Mouse (Mus musculus) limb, embryonic 13.5 days (tissue): ENCODE measurements around the gene Ube2h. TPM values are rescaled to one million over a fixed set of nuclear protein-coding genes. Genes with fewer than 3 reads are reported as not detected.
"Not testable (repeated sequence)": the region's sequence is repeated elsewhere in the genome, so short reads cannot be mapped to it uniquely, and the experiment has no call there.

Experiments
- ATAC-seq: fragments of 200-750 bp; cut with Nextera tagmentation; 2 replicates; pipeline ENCODE4 v1.8.0; 2017; ENCODE audit warnings: low read depth, moderate number of reproducible peaks, moderate TSS enrichment; ENCODE audit not compliant: low FRiP score
- H3K27ac ChIP-seq: fragments of 300-500 bp; sonication (generic); 2 replicates; pipeline ENCODE4 v1.5.1; 2015; ENCODE audit warnings: inconsistent platforms, mild to moderate bottlenecking, moderate library complexity
- H3K27me3 ChIP-seq: fragments of 300-500 bp; sonication (generic); 2 replicates; pipeline ENCODE4 v1.6.1; 2015; ENCODE audit warnings: mild to moderate bottlenecking, inconsistent platforms
- H3K36me3 ChIP-seq: fragments of 300-500 bp; sonication (generic); 2 replicates; pipeline ENCODE4 v1.6.1; 2015; ENCODE audit warnings: inconsistent platforms, mild to moderate bottlenecking, moderate library complexity
- H3K4me1 ChIP-seq: fragments of 300-500 bp; sonication (generic); 2 replicates; pipeline ENCODE4 v1.6.1; 2015; ENCODE audit warnings: inconsistent platforms
- H3K4me2 ChIP-seq: fragments of 300-500 bp; sonication (generic); replicated peaks from 2 replicates; pipeline ENCODE4 v1.6.1; 2015; ENCODE audit warnings: inconsistent platforms, mild to moderate bottlenecking, moderate library complexity
- H3K4me3 ChIP-seq: fragments of 300-500 bp; sonication (generic); 2 replicates; pipeline ENCODE4 v1.5.1; 2015; ENCODE audit warnings: moderate library complexity, mild to moderate bottlenecking, inconsistent platforms
- H3K9ac ChIP-seq: fragments of 300-500 bp; sonication (generic); 2 replicates; pipeline ENCODE4 v1.6.1; 2015; ENCODE audit warnings: mild to moderate bottlenecking, inconsistent platforms
- H3K9me3 ChIP-seq: fragments of 300-500 bp; sonication (generic); 2 replicates; pipeline ENCODE4 v1.6.1; 2016; ENCODE audit warnings: inconsistent platforms
- WGBS: fragments of 180-500 bp; shearing (Covaris S2); methylation state at CpG from one replicate; pipeline ENCODE4 v1.1.7; 2015; 5-methylcytosine and 5-hydroxymethylcytosine counted together
- polyA plus RNA-seq: library from polyadenylated mRNA; unstranded; fragments of >200 nt; fragmentation: Nextera tagmentation; extraction: Ambion mirVana; gene quantifications from 2 replicates; pipeline ENCODE4 v1.2.1, GENCODE M21; 2015

The Ube2h gene
- polyA plus RNA-seq, 1 experiment from 2014 or later: 45.9 TPM

GRCm38 (mm10) chr6:30321002-30321401, 16.7 kb upstream of the Ube2h start:
- Histone ChIP-seq H3K36me3 (no peaks in the 10 kb centered on the region), H3K9ac (no peak overlapping the region), H3K4me1 (peaks cover 9% of the 10 kb centered on the region; the same call in 1 of the 2 replicates), H3K4me2 (no peak overlapping the region), H3K27me3 (no peaks in the 10 kb centered on the region), H3K27ac (peak overlapping the region; percentile 44; the same call in 1 of the 2 replicates), H3K9me3 (no peaks in the 10 kb centered on the region), H3K4me3 (no peak overlapping the region)
- 22% methylated on average over 4 of the region's 4 CpGs for WGBS
- no peak for ATAC-seq

GRCm38 (mm10) chr6:30319216-30319615, 14.9 kb upstream of the Ube2h start:
- Histone ChIP-seq H3K36me3 (no peaks in the 10 kb centered on the region), H3K9ac (no peak overlapping the region), H3K4me2 (no peak overlapping the region), H3K4me3 (no peak overlapping the region), H3K4me1 (peaks cover 9% of the 10 kb centered on the region; the same call in 1 of the 2 replicates), H3K27me3 (no peaks in the 10 kb centered on the region), H3K9me3 (no peaks in the 10 kb centered on the region), H3K27ac (no peak overlapping the region)
- whole genome bisulfite sequencing: 79% methylated on average over 5 of the region's 5 CpGs
- no peak for ATAC-seq

- no peak overlapping the region for H3K4me2 ChIP-seq
- no peak overlapping the region for H3K9ac ChIP-seq
- no peaks in the 10 kb centered on the region for H3K36me3 ChIP-seq
- no peaks in the 10 kb centered on the region for H3K4me1 ChIP-seq
- no peak overlapping the region for H3K4me3 ChIP-seq
- 5% methylated on average over 1 of the region's 1 CpGs for WGBS
- ATAC-seq: no peak
- H3K27ac ChIP-seq: no peak overlapping the region
- H3K9me3 ChIP-seq: no peaks in the 10 kb centered on the region
- no peaks in the 10 kb centered on the region for H3K27me3 ChIP-seq
These were observed 7.7 kb upstream of the Ube2h start for GRCm38 (mm10) chr6:30312006-30312405.

- no peak overlapping the region for H3K4me3 ChIP-seq
- no peak overlapping the region for H3K9ac ChIP-seq
- no peaks in the 10 kb centered on the region for H3K36me3 ChIP-seq
- H3K4me1 ChIP-seq: peaks cover 6% of the 10 kb centered on the region; the same call in 1 of the 2 replicates
- 40% methylated on average over 4 of the region's 4 CpGs for WGBS
- H3K27ac ChIP-seq: no peak overlapping the region
- no peaks in the 10 kb centered on the region for H3K9me3 ChIP-seq
- H3K27me3 ChIP-seq: no peaks in the 10 kb centered on the region
- ATAC-seq: no peak
- H3K4me2 ChIP-seq: no peak overlapping the region
These were observed 4.4 kb upstream of the Ube2h start for GRCm38 (mm10) chr6:30308751-30309150.

- no peak overlapping the region; the same call in 1 of the 2 replicates for H3K27ac ChIP-seq
- no peak overlapping the region for H3K4me3 ChIP-seq
- H3K9me3 ChIP-seq: no peaks in the 10 kb centered on the region
- H3K9ac ChIP-seq: no peak overlapping the region
- H3K4me2 ChIP-seq: no peak overlapping the region
- no peaks in the 10 kb centered on the region for H3K36me3 ChIP-seq
- 39% methylated on average over 9 of the region's 9 CpGs for WGBS
- peaks cover 9% of the 10 kb centered on the region for H3K4me1 ChIP-seq
- ATAC-seq: no peak
- no peaks in the 10 kb centered on the region for H3K27me3 ChIP-seq
These were observed 3.4 kb upstream of the Ube2h start for GRCm38 (mm10) chr6:30307691-30308090.

GRCm38 (mm10) chr6:30303771-30304398, 454 bp downstream of the Ube2h start:
- peak overlapping the region; percentile 66 for H3K4me3 ChIP-seq
- not testable (repeated sequence) for H3K9me3 ChIP-seq, H3K27me3 ChIP-seq, H3K36me3 ChIP-seq
- H3K27ac ChIP-seq: peak overlapping the region; percentile 94
- WGBS: under 1% methylated on average over 34 of the region's 66 CpGs
- H3K4me2 ChIP-seq: peak overlapping the region; percentile 76
- peak; percentile 57 for ATAC-seq
- peaks cover 42% of the 10 kb centered on the region for H3K4me1 ChIP-seq
- H3K9ac ChIP-seq: peak overlapping the region; percentile 84

- peaks cover 5% of the 10 kb centered on the region for H3K36me3 ChIP-seq
- peak overlapping the region; percentile 66 for H3K4me3 ChIP-seq
- WGBS: under 1% methylated on average over 11 of the region's 11 CpGs
- H3K27me3 ChIP-seq: no peaks in the 10 kb centered on the region
- peaks cover 44% of the 10 kb centered on the region for H3K4me1 ChIP-seq
- peak overlapping the region; percentile 76 for H3K4me2 ChIP-seq
- peak overlapping the region; percentile 94 for H3K27ac ChIP-seq
- H3K9ac ChIP-seq: peak overlapping the region; percentile 84
- H3K9me3 ChIP-seq: no peaks in the 10 kb centered on the region
- ATAC-seq: no peak
These were observed 1.3 kb downstream of the Ube2h start for GRCm38 (mm10) chr6:30302781-30303631.

- Histone ChIP-seq H3K36me3 (peaks cover 13% of the 10 kb centered on the region), H3K9me3 (no peaks in the 10 kb centered on the region), H3K27ac (peak overlapping the region; percentile 94; the same call in 1 of the 2 replicates), H3K9ac (peak overlapping the region; percentile 84), H3K4me2 (peak overlapping the region; percentile 76), H3K27me3 (no peaks in the 10 kb centered on the region), H3K4me1 (peaks cover 44% of the 10 kb centered on the region), H3K4me3 (peak overlapping the region; percentile 66)
- WGBS: 5% methylated on average over 4 of the region's 4 CpGs
- no peak for ATAC-seq
These were observed 2.2 kb downstream of the Ube2h start for GRCm38 (mm10) chr6:30302156-30302555.

GRCm38 (mm10) chr6:30300901-30301300, 3.4 kb downstream of the Ube2h start:
- H3K27me3 ChIP-seq: no peaks in the 10 kb centered on the region
- peak overlapping the region; percentile 67 for H3K27ac ChIP-seq
- ATAC-seq: no peak
- H3K4me1 ChIP-seq: peaks cover 44% of the 10 kb centered on the region
- peaks cover 24% of the 10 kb centered on the region for H3K36me3 ChIP-seq
- H3K9me3 ChIP-seq: no peaks in the 10 kb centered on the region
- peak overlapping the region; percentile 66 for H3K4me3 ChIP-seq
- peak overlapping the region; percentile 76 for H3K4me2 ChIP-seq
- H3K9ac ChIP-seq: peak overlapping the region; percentile 84
- WGBS: 5% methylated on average over 7 of the region's 7 CpGs

GRCm38 (mm10) chr6:30300372-30300771, 4.0 kb downstream of the Ube2h start:
- peak overlapping the region; percentile 84 for H3K9ac ChIP-seq
- 2% methylated on average over 5 of the region's 5 CpGs for WGBS

GRCm38 (mm10) chr6:30299683-30300082, 4.7 kb downstream of the Ube2h start:
- H3K9ac ChIP-seq: no peak overlapping the region
- H3K4me3 ChIP-seq: no peak overlapping the region
- H3K36me3 ChIP-seq: peaks cover 35% of the 10 kb centered on the region
- ATAC-seq: no peak
- H3K9me3 ChIP-seq: no peaks in the 10 kb centered on the region
- WGBS: 81% methylated on average over 5 of the region's 5 CpGs
- H3K27me3 ChIP-seq: no peaks in the 10 kb centered on the region
- peak overlapping the region; percentile 76; the same call in 1 of the 2 replicates for H3K4me2 ChIP-seq
- H3K27ac ChIP-seq: no peak overlapping the region
- peaks cover 39% of the 10 kb centered on the region for H3K4me1 ChIP-seq

More at GRCm38 (mm10) chr6:30300372-30300771, 4.0 kb downstream of the Ube2h start:
- Histone ChIP-seq H3K27me3 (no peaks in the 10 kb centered on the region), H3K4me3 (peak overlapping the region; percentile 66), H3K4me2 (peak overlapping the region; percentile 76), H3K4me1 (peaks cover 44% of the 10 kb centered on the region), H3K27ac (peak overlapping the region; percentile 67), H3K9me3 (no peaks in the 10 kb centered on the region), H3K36me3 (peaks cover 29% of the 10 kb centered on the region)
- peak; percentile 62 for ATAC-seq

- peaks cover 38% of the 10 kb centered on the region for H3K36me3 ChIP-seq
- H3K4me3 ChIP-seq: no peak overlapping the region
- no peak for ATAC-seq
- H3K27me3 ChIP-seq: no peaks in the 10 kb centered on the region
- H3K9ac ChIP-seq: no peak overlapping the region
- peaks cover 38% of the 10 kb centered on the region for H3K4me1 ChIP-seq
- H3K4me2 ChIP-seq: no peak overlapping the region
- WGBS: 70% methylated on average over 1 of the region's 1 CpGs
- no peak overlapping the region for H3K27ac ChIP-seq
- H3K9me3 ChIP-seq: no peaks in the 10 kb centered on the region
These were observed 5.2 kb downstream of the Ube2h start for GRCm38 (mm10) chr6:30299116-30299515.
